Mouse (Mus musculus) spleen, adult 18-20 months (tissue): ENCODE measurements around the gene Rreb1.

Experiments used
- DNase-seq, 2 experiments: peaks; one replicate each; pipeline ENCODE4 v3.0.0; 2022; ENCODE audit warnings: mixed read lengths in 2 of 2

Gene Rreb1

GRCm38 (mm10) chr13:37878918-37879331 is 100.7 kb downstream of the Rreb1 start:
- no peak for DNase-seq

GRCm38 (mm10) chr13:37879556-37879955 is 101.4 kb downstream of the Rreb1 start:
- DNase-seq: no peak

GRCm38 (mm10) chr13:37880035-37880434 is 101.8 kb downstream of the Rreb1 start:
- no peak for DNase-seq

GRCm38 (mm10) chr13:37880581-37881130 is 102.5 kb downstream of the Rreb1 start:
- no peak for DNase-seq

- DNase-seq: no peak
Observed at GRCm38 (mm10) chr13:37882521-37882920, 104.3 kb downstream of the Rreb1 start.

- DNase-seq: no peak
Observed at GRCm38 (mm10) chr13:37883008-37883407, 104.8 kb downstream of the Rreb1 start.

- DNase-seq: no peak
Observed at GRCm38 (mm10) chr13:37885392-37885791, 107.2 kb downstream of the Rreb1 start.

- DNase-seq: no peak
Observed at GRCm38 (mm10) chr13:37886024-37886423, 107.8 kb downstream of the Rreb1 start.

- no peak for DNase-seq
Observed at GRCm38 (mm10) chr13:37894756-37895155, 116.6 kb downstream of the Rreb1 start.

GRCm38 (mm10) chr13:37895564-37896254 is 117.5 kb downstream of the Rreb1 start:
- DNase-seq: no peak

GRCm38 (mm10) chr13:37896423-37896822 is 118.2 kb downstream of the Rreb1 start:
- DNase-seq: no peak

- no peak for DNase-seq
Observed at GRCm38 (mm10) chr13:37898772-37899171, 120.6 kb downstream of the Rreb1 start.

GRCm38 (mm10) chr13:37903036-37903435 is 124.8 kb downstream of the Rreb1 start:
- DNase-seq: no peak

GRCm38 (mm10) chr13:37903476-37903875 is 125.3 kb downstream of the Rreb1 start:
- DNase-seq: no peak

GRCm38 (mm10) chr13:37904436-37904835 is 126.2 kb downstream of the Rreb1 start:
- DNase-seq: no peak

- DNase-seq: no peak
Observed at GRCm38 (mm10) chr13:37908061-37908460, 129.9 kb downstream of the Rreb1 start.

GRCm38 (mm10) chr13:37908493-37908892 is 130.3 kb downstream of the Rreb1 start:
- no peak for DNase-seq

GRCm38 (mm10) chr13:37909225-37909624 is 131.0 kb downstream of the Rreb1 start:
- no peak for DNase-seq

GRCm38 (mm10) chr13:37912011-37912410 is 133.8 kb downstream of the Rreb1 start:
- no peak for DNase-seq

GRCm38 (mm10) chr13:37912591-37913467 is 134.6 kb downstream of the Rreb1 start:
- no peak for DNase-seq

- DNase-seq: no peak
Observed at GRCm38 (mm10) chr13:37913963-37914362, 135.8 kb downstream of the Rreb1 start.

- DNase-seq: no peak
Observed at GRCm38 (mm10) chr13:37918336-37919261, 140.4 kb downstream of the Rreb1 start.
